ENCODE assay signal across 9 mouse cellular contexts in the genomic region with DNA sequence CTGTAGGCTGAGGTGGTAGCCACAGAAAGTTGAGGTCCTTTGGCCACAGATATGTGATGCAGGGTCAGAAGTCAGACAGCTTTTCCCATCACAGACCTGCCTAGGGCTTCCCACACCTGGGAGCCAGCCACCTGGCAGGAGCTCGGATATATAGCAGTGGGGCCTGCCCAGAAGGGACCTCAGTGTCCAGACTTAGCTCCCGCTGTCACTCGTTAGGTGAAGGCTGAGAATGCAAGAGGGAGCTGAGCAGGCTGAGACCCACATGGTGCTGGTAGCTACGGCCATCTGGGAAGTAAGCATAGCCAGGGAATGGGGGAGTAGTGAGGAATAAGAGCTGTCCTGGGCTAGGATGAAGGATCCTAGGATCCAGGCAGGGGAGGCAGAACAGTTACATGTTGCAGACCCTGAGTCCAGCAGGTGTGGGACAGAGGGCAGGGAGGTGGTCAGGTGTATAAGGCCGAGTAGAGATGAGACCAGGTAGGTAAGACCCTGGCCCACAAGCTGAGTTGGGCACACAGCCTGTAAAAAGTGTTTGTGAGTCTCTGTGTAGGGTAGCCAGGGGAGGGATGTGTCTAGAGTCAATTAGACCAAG. TPM values are rescaled to one million over a fixed set of nuclear protein-coding genes. Genes with fewer than 3 reads are reported as not detected.
A peak's percentile ranks its signal among the peaks of the same experiment; 100 is the strongest.
DNase-seq lines count a peak whose midpoint lies in the region; ATAC-seq and TF ChIP-seq lines count a peak whose summit lies in the region.
"Had no signal": no experiment of that assay in that cellular context is flagged by ENCODE, and none has a peak within 500 bp of the region (broad histone marks: within the 10 kb centered on the region; RNA-seq: fewer than 3 reads in every experiment).

No protein-coding gene starts in this region.

- H3K36me3 ChIP-seq in kidney, embryonic 16.5 days (ENCODE audit: insufficient read depth, low read length), result no peaks in the 10 kb centered on the region
- peaks cover 35% of the 10 kb centered on the region for H3K36me3 ChIP-seq in embryonic facial prominence, embryonic 15.5 days
- peaks cover 11% of the 10 kb centered on the region; the same call in 1 of the 2 replicates for H3K36me3 ChIP-seq in intestine, embryonic 15.5 days
- peaks cover 24% of the 10 kb centered on the region for H3K36me3 ChIP-seq in neural tube, embryonic 12.5 days
- no peaks in the 10 kb centered on the region for H3K36me3 ChIP-seq in thymus, adult 2 months (ENCODE audit: control insufficient read depth, insufficient read depth, low read length)

- H3K9ac ChIP-seq in kidney, embryonic 16.5 days (replicated peaks; ENCODE audit: low read length), result peak overlapping the region; percentile 92
- no peak overlapping the region for H3K9ac ChIP-seq in embryonic facial prominence, embryonic 15.5 days
- peak overlapping the region; percentile 93 for H3K9ac ChIP-seq in intestine, embryonic 15.5 days
- peak overlapping the region; percentile 99 for H3K9ac ChIP-seq in neural tube, embryonic 12.5 days

- no peak for TF ChIP-seq CTCF in thymus, adult 2 months (IDR thresholded peaks at IDR 0.05; ENCODE audit: borderline replicate concordance, control insufficient read depth, extremely low read depth, insufficient read depth, low read length, poor library complexity)

- H3K9me3 ChIP-seq in kidney, embryonic 16.5 days (ENCODE audit: low read length), result no peaks in the 10 kb centered on the region
- H3K9me3 ChIP-seq in embryonic facial prominence, embryonic 15.5 days (replicated peaks), result no peaks in the 10 kb centered on the region
- H3K9me3 ChIP-seq in intestine, embryonic 15.5 days, result no peaks in the 10 kb centered on the region
- H3K9me3 ChIP-seq in neural tube, embryonic 12.5 days, result no peaks in the 10 kb centered on the region

- H3K4me2 ChIP-seq in kidney, embryonic 16.5 days (replicated peaks; ENCODE audit: low read depth, low read length), result peak overlapping the region; percentile 73
- H3K4me2 ChIP-seq in embryonic facial prominence, embryonic 15.5 days (replicated peaks), result peak overlapping the region; percentile 86
- peak overlapping the region; percentile 78 for H3K4me2 ChIP-seq in intestine, embryonic 15.5 days (replicated peaks)
- peak overlapping the region; percentile 97 for H3K4me2 ChIP-seq in neural tube, embryonic 12.5 days (replicated peaks)

- H3K4me1 ChIP-seq in kidney, embryonic 16.5 days (ENCODE audit: insufficient read depth, low read length), result peaks cover 34% of the 10 kb centered on the region
- peaks cover 36% of the 10 kb centered on the region for H3K4me1 ChIP-seq in embryonic facial prominence, embryonic 15.5 days
- peaks cover 27% of the 10 kb centered on the region for H3K4me1 ChIP-seq in intestine, embryonic 15.5 days (replicated peaks)
- peaks cover 26% of the 10 kb centered on the region for H3K4me1 ChIP-seq in neural tube, embryonic 12.5 days
- peaks cover 30% of the 10 kb centered on the region for H3K4me1 ChIP-seq in thymus, adult 2 months (replicated peaks; ENCODE audit: control insufficient read depth, insufficient read depth, low read length)

- peak overlapping the region; percentile 86; the same call in 1 of the 2 replicates for H3K4me3 ChIP-seq in kidney, embryonic 16.5 days (ENCODE audit: low read length)
- H3K4me3 ChIP-seq in embryonic facial prominence, embryonic 15.5 days (replicated peaks), result peak overlapping the region; percentile 84
- peak overlapping the region; percentile 81 for H3K4me3 ChIP-seq in intestine, embryonic 15.5 days (replicated peaks)
- H3K4me3 ChIP-seq in neural tube, embryonic 12.5 days, result peak overlapping the region; percentile 94; the same call in 1 of the 2 replicates
- no peak overlapping the region for H3K4me3 ChIP-seq in thymus, adult 2 months (ENCODE audit: control insufficient read depth, insufficient read depth, low read length)

- no peak for DNase-seq in kidney, postnatal 36 days
- no peak for DNase-seq in frontal cortex, postnatal 25 days (ENCODE audit: low spot score in 2 of 2)
- DNase-seq in left cerebral cortex, postnatal 10 days (ENCODE audit: extremely low spot score in 1 of 2, low spot score in 2 of 2), result no peak
- DNase-seq in thymus, adult 2 months, result no peak
- DNase-seq: lung, adult 18-20 months had no signal

- no peak for ATAC-seq in kidney, embryonic 16.5 days (ENCODE audit: low FRiP score, low TSS enrichment)
- no peak for ATAC-seq in embryonic facial prominence, embryonic 15.5 days (ENCODE audit: insufficient number of reproducible peaks, low FRiP score, low TSS enrichment, low read depth)
- no peak for ATAC-seq in intestine, embryonic 15.5 days
- ATAC-seq in neural tube, embryonic 12.5 days (ENCODE audit: low FRiP score, low read depth), result no peak

- WGBS in kidney, embryonic 16.5 days, result 63% methylated on average over 5 of the region's 5 CpGs
- WGBS in embryonic facial prominence, embryonic 15.5 days, result 62% methylated on average over 5 of the region's 5 CpGs
- 61% methylated on average over 5 of the region's 5 CpGs for WGBS in intestine, embryonic 15.5 days
- 77% methylated on average over 5 of the region's 5 CpGs for WGBS in neural tube, embryonic 12.5 days
- 91% methylated on average over 5 of the region's 5 CpGs for WGBS in thymus, adult 2 months

- no peak overlapping the region for H3K27ac ChIP-seq in kidney, embryonic 16.5 days (ENCODE audit: low read length)
- no peak overlapping the region for H3K27ac ChIP-seq in embryonic facial prominence, embryonic 15.5 days (replicated peaks)
- no peak overlapping the region for H3K27ac ChIP-seq in intestine, embryonic 15.5 days
- no peak overlapping the region for H3K27ac ChIP-seq in neural tube, embryonic 12.5 days
- H3K27ac ChIP-seq in thymus, adult 2 months (ENCODE audit: control insufficient read depth, insufficient read depth, low read length), result no peak overlapping the region

- intact Hi-C loops in left cerebral cortex, postnatal 10 days (cut with DNase I), result loop anchor here (10.0 kb wide), 1 partner anchor 503 kb away; a partner anchor contains a TSS

- no peak for TF ChIP-seq POLR2A in thymus, adult 2 months (IDR thresholded peaks at IDR 0.05; ENCODE audit: control insufficient read depth, extremely low read depth, insufficient read depth, low read length, poor library complexity)

- no peaks in the 10 kb centered on the region for H3K27me3 ChIP-seq in kidney, embryonic 16.5 days (ENCODE audit: insufficient read depth, low read length)
- 0 out of 2 replicates have a peak, but pooled peaks cover 3% of the 10 kb centered on the region for H3K27me3 ChIP-seq in embryonic facial prominence, embryonic 15.5 days
- no peaks in the 10 kb centered on the region for H3K27me3 ChIP-seq in intestine, embryonic 15.5 days (replicated peaks)
- peaks cover 4% of the 10 kb centered on the region for H3K27me3 ChIP-seq in neural tube, embryonic 12.5 days (replicated peaks)
- H3K27me3 ChIP-seq in thymus, adult 2 months (ENCODE audit: control insufficient read depth, insufficient read depth, low read length), result no peaks in the 10 kb centered on the region

RNA-seq across cellular contexts. Expression of a gene that starts 1.4 kb away (rescaled TPM):
- 6.7 and 11.2 TPM in 2 replicates for polyA plus RNA-seq in kidney, embryonic 16.5 days (2015; fragmentation: Nextera tagmentation; extraction: Ambion mirVana)
- 13.5 and 14.2 TPM in 2 replicates for polyA plus RNA-seq in embryonic facial prominence, embryonic 15.5 days (2015; fragmentation: Nextera tagmentation; extraction: Ambion mirVana)
- polyA plus RNA-seq in intestine, embryonic 15.5 days (2015; fragmentation: Nextera tagmentation; extraction: Ambion mirVana), result 11.4 and 12.7 TPM in 2 replicates
- polyA plus RNA-seq in neural tube, embryonic 12.5 days (2016; fragmentation: Nextera tagmentation; extraction: Ambion mirVana), result 26.3 and 28.7 TPM in 2 replicates
- 10 to 100 TPM; 37.6 TPM for total RNA-seq in left cerebral cortex, postnatal 10 days (2021)
- 25.7 and 27.3 TPM in 2 replicates for polyA plus RNA-seq in thymus, adult 2 months (2012; rRNA removed)

RNA-seq across cellular contexts. Expression of a gene that starts 14.7 kb away (rescaled TPM):
- 435 and 485 TPM in 2 replicates for polyA plus RNA-seq in kidney, embryonic 16.5 days (2015; fragmentation: Nextera tagmentation; extraction: Ambion mirVana)
- 599 and 606 TPM in 2 replicates for polyA plus RNA-seq in embryonic facial prominence, embryonic 15.5 days (2015; fragmentation: Nextera tagmentation; extraction: Ambion mirVana)
- polyA plus RNA-seq in intestine, embryonic 15.5 days (2015; fragmentation: Nextera tagmentation; extraction: Ambion mirVana), result 577 and 672 TPM in 2 replicates
- polyA plus RNA-seq in neural tube, embryonic 12.5 days (2016; fragmentation: Nextera tagmentation; extraction: Ambion mirVana), result 430 and 468 TPM in 2 replicates
- 100 to 1,000 TPM; 551 to 611 TPM for total RNA-seq in left cerebral cortex, postnatal 10 days (2021)
- polyA plus RNA-seq in thymus, adult 2 months (2012; rRNA removed), result 3,034 and 4,273 TPM in 2 replicates

RNA-seq across cellular contexts. Expression of a gene that starts 17.8 kb away (rescaled TPM):
- 1.5 and 1.6 TPM in 2 replicates for polyA plus RNA-seq in kidney, embryonic 16.5 days (2015; fragmentation: Nextera tagmentation; extraction: Ambion mirVana)
- 1.5 and 1.8 TPM in 2 replicates for polyA plus RNA-seq in embryonic facial prominence, embryonic 15.5 days (2015; fragmentation: Nextera tagmentation; extraction: Ambion mirVana)
- polyA plus RNA-seq in intestine, embryonic 15.5 days (2015; fragmentation: Nextera tagmentation; extraction: Ambion mirVana), result 2.8 and 3.8 TPM in 2 replicates
- 0.13 TPM in 1 of 2 replicates, not detected in the other for polyA plus RNA-seq in neural tube, embryonic 12.5 days (2016; fragmentation: Nextera tagmentation; extraction: Ambion mirVana)
- not detected for total RNA-seq in left cerebral cortex, postnatal 10 days (2021)
- 0.36 and 0.59 TPM in 2 replicates for polyA plus RNA-seq in thymus, adult 2 months (2012; rRNA removed)

RNA-seq across cellular contexts. Expression of a gene that starts 46.2 kb away (rescaled TPM):
- 53.1 and 57.4 TPM in 2 replicates for polyA plus RNA-seq in kidney, embryonic 16.5 days (2015; fragmentation: Nextera tagmentation; extraction: Ambion mirVana)
- polyA plus RNA-seq in embryonic facial prominence, embryonic 15.5 days (2015; fragmentation: Nextera tagmentation; extraction: Ambion mirVana), result 28.0 and 37.2 TPM in 2 replicates
- 30.9 and 37.8 TPM in 2 replicates for polyA plus RNA-seq in intestine, embryonic 15.5 days (2015; fragmentation: Nextera tagmentation; extraction: Ambion mirVana)
- polyA plus RNA-seq in neural tube, embryonic 12.5 days (2016; fragmentation: Nextera tagmentation; extraction: Ambion mirVana), result 2.8 and 2.9 TPM in 2 replicates
- total RNA-seq in left cerebral cortex, postnatal 10 days (2021), result 1 to 10 TPM; 7.1 to 9.4 TPM
- 9.2 and 13.1 TPM in 2 replicates for polyA plus RNA-seq in thymus, adult 2 months (2012; rRNA removed)
